Mouse (Mus musculus) embryo, embryonic 10 days (tissue): Measurements from ENCODE around the gene Lgr4.

Experiments
- DNase-seq: peaks from one replicate; pipeline ENCODE4 v3.0.0-alpha.2; 2015; ENCODE audit warnings: low spot score

The Lgr4 gene

DNA sequence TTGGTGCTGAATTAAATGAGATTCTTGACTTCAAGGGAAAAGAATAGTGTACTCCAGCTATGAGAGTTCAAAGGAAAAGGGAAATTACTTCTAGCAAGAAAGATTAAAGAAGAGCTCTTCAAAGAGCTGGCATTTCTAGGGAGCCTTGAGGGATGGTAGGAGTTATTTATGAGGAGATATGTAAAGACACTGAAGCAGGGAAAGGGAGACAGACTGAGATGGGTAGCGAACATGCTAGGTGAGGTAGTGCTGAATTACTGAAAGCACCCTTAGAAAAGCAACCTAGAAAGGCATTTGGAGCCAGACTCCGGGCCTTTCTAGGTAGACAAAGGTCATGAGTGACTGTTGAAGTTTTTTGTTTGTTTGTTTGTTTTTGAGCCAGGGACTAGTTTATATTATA, 58.7 kb downstream of the Lgr4 start:
- DNase-seq: no peak

DNA sequence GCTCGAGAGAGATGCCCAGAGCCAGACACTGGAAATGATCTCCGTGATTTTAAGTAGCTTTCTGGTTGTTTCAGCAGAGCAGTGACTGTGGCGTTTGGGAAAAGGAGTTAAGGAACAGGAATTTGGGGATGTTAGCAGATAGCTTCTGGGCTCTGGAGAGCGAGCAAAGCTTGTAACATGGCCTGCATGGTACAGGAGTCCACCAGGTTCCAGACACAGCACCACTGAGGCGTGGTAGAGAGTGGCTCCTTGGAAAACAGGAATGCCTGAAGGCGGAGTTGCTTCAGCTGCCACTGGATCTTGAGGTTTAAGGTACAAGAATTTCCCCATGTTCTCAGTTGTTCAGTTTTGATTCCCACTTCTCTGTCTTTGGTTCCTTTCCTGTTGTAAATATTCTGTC, 59.9 kb downstream of the Lgr4 start:
- DNase-seq: no peak

DNA sequence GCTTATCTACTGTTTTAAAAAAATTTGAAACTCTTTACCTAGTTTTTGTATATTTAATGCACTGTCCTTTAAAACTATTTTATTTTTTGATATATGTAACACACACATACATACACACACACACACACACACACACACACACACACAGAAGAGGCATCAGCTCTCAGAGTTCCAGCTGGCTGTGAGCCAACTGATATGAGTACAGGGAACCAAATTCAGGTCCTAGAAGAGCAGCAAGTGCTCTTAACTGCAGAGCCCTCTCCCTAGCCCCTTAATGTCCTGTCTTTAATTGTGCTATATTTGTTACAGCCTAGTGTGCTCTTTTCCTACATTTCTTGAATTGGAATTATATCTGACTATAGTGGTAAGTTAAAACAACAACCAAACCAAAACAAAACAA, 61.8 kb downstream of the Lgr4 start:
- no peak for DNase-seq

DNA sequence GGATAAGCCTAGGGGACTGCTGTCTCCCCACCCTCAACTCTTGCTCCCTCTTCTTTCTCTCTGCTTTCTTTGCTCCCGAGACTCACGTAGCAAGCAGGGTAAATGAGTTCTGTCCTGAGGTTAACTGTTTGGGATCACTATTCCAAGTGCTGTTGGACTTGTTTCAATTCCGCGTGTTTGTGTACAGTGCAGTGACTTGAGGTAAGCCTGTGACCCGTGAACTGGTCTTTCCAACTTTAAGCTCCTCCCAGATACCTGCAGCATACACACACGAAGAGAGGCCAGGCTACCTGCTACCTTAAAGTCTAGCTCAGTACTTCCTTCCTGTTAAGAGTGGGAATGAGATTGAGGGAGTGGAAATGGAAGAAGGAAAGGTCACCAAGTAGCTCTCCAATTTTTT, 66.0 kb downstream of the Lgr4 start:
- DNase-seq: no peak

DNA sequence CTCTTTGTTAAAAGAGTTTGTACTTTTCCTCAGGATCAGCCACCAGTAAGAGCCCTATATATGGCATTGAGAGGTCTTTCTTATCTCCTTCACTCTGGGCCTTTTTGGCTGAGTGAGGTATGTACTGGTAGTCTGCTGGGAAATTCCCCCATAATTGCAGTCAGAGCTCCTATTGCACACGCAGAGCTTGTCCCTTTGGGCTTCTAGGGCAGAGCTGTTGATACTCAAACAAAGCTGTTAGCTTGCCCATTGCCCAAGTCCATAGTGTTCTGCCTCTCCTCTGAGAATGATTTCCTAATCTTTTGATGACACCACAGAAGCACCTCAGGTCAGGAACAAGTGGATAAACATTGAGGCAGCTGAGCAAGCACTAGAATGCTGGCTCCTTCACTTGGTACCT, 67.5 kb downstream of the Lgr4 start:
- DNase-seq: no peak

DNA sequence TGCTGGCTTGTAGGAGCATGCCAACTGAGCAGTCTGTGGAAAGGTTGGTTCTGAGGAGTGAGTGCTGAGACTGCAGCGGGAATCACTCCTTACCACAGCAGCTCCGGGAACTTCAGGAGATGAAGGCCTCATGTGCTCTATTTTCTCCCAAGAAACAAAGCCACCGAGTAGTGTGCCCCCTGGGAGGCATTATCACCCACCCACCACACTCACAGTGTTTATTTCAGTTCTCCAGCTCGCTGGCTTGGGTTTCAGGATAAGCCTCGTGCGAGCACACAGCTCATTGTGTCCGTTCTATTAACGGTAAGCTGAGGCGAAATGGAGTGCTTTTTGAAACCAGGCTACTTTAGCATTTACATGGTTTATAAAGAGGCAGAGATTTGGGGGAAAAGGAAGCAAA, 68.1 kb downstream of the Lgr4 start:
- DNase-seq: no peak

DNA sequence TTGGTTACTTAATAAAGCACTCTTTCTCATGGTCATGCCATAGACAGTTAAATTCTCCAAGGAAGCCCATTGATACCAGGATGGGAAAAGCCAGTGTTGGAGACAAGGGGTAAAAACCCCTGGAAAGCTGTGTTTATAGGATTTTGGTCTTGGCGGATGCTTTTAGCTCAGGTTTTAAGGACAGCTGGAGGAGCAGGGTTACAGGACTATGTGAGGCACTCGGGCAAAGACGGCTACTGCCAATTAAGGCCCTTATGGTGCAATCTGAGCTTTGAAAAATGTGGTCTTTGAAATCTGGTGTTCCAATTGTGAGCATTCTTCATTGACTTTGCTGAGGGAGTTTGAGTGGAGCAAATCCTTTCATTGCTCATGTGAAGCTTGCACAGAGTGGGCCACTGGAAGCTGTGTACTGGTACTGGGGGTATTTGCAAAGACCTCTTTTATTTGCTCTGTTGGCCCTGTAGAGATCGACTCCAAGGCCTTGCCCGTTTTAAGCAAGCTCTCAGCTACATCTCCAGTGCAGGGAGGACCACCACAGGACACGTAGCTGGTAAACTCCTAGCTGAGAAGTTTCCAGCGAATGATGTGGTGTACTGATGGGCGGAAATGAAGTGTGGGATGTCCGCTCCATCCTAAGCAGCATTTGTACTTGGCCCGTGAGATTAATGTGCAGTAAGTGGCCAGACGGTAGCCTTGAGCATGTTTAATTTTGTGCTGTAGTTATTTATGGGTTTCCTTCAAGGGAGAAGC, 68.8 kb downstream of the Lgr4 start:
- no peak for DNase-seq

DNA sequence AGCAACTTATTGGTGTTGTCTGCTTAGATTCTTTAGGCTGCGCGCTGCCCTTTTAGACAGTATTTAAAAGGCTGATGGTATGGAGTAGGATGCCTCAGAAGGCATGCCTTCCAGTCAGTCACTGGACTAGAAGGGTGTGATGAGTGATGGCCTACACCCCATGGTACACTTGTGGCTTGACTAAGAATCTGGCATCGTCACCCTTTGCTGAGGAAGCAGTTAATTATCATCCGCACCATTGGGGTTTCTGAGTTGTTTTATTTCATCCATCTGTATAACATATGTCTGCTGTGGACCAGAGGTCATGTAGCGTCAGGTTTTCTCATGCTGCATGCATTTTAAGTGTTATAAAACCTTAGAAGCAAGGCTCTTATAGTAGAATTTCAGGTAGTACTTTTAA, 70.5 kb downstream of the Lgr4 start:
- peak; percentile 50 for DNase-seq

DNA sequence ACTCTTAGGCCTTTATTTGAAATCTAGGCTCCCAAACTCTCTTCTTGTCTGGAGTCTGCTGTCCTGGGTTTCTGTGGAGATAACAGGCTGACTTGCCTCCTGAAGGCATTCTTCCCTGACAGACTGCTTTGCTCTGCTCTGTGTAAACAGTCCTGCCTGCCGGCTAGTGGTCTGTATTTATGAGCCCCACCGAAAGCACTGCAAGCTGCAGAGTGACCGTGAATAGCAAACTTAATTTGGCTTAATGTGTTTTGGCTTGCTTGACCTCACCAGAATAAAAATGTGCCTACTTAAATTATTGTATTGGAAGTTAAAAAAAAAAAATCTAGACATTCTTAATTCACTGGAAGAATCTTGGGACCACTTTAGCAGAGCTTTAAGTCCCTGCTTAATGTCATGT, 71.7 kb downstream of the Lgr4 start:
- DNase-seq: peak; percentile 85

DNA sequence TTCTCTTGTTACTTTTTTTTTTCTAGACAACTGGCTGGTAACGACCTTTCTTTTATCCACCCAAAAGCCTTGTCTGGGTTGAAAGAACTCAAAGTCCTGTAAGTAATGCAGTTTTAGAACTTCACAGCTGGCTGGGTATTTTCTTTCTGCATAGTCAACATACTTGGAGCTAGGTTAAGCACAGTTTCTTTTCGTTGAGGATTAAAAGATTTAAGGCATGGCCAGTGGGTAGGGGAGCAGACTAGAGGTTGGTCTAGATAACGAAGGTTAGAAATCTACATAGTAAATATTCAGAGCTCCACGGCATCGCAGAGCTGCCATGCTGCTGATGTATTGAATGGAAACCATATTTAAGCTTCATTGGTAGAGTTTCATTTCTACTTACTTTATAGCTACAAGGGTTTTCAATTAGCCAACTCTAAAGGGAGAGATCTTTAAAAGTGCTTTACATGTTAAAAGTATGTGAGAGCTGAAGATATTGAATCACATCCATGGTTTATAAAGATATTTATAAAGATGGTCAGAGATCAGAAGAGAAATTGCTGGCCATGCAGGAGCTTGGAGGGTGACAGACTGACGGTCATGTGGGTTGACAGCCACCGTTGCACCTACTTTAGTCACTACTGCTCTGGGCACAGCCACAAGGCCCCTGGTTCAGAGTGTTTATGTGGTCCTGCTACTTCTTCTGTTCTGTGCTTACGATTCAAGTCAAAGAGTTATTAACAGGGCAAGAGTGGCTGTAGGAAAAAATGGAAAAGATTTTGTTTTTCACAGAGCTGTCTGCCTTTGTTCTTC, 72.4 kb downstream of the Lgr4 start:
- no peak for DNase-seq

DNA sequence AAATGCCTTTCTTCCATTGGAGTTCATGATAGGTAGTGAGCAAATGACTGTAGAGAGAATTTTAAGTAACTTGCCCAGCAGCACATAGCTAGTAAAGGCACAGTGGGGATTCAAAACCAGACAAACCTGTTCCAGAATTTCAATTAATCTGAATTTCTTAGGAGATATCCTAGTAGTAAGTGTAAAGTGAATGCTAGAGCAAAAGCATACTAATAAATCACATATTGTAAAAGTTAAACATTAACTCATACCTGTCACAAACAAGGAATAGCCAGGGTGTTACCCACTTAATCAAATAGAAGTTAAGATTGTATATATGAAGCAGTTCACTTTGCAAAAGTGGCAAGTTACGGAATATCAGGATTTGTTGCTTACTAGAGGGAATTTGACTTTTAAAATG, 74.3 kb downstream of the Lgr4 start:
- no peak for DNase-seq

DNA sequence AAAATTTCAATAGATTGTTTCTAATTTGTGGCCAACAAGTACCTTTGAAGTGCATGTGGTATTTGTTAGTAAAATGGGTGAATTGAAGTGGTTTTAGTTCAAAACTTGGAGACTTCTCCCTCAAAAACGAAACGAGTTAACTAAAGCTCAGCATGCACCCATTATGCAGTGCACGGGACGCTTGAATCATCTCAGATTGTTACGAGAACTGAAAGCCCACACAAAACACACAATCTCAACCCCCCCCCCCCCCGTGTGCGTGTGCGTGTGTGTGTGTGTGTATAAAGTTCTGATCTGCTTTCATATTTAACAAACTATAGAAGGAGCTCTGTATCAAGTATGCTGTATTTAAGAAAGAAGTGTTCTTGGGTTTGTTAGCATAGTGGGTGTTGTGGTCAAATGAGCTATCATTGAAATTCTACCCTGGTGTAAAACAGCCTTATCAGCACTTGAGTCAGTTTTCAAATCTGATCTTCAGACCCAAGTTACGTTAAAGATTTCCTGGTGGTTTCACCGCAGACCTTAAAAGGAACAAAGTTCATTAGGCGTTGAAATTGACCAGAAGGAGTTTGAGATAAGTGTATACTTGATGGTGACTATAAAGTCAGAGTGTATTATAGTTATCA, 75.1 kb downstream of the Lgr4 start:
- DNase-seq: no peak

DNA sequence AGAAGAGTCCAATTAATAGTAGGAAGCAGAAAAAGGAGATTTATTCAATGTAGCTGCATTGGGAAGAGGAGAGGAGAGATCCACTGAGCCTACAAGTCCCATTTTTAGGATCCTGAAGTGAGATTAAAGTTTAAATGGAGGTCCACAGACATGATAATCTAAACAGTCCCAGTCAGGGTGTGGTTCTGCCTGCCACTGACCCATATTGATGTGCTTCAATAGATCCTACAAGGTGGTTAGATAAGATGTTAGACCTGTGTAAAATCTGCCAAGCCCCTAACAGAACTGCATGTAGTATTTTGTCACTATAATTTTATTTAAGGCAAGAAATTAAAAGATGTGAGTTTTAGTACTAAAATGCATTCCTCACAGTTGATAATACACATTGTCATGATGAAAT, 76.0 kb downstream of the Lgr4 start:
- DNase-seq: no peak

DNA sequence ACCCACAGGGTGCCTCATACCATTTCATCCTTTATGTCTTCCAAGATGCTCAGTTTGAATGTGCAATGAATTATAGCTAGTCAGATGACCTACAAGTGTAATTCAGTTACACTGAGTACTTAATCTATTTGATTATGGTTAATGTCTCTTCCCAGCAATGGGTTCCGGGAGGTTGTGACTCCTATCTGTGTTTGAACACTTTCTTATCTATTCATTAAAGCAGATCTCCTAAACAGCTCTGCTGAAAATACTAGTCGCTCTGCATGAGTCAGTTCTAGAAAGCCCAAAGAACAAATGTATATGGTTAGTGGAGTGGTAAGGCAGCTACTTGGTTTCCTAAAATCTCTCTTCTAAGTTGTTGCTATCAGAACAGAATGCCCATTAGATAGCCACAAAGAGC, 77.6 kb downstream of the Lgr4 start:
- no peak for DNase-seq

DNA sequence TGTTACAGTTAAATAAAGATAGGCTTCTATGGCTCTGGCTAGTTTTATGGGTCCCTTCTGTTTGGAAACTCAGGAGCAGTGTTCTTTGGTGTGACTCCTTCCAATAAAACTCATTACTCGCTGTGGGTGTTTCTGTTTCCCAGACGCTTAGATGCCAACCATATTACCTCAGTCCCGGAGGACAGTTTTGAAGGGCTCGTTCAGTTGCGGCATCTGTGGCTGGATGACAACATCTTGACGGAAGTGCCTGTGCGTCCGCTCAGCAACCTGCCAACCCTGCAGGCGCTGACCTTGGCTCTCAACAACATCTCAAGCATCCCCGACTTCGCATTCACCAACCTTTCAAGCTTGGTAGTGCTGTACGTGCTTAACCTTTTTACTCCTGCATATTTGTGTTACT, 79.0 kb downstream of the Lgr4 start:
- DNase-seq: no peak

DNA sequence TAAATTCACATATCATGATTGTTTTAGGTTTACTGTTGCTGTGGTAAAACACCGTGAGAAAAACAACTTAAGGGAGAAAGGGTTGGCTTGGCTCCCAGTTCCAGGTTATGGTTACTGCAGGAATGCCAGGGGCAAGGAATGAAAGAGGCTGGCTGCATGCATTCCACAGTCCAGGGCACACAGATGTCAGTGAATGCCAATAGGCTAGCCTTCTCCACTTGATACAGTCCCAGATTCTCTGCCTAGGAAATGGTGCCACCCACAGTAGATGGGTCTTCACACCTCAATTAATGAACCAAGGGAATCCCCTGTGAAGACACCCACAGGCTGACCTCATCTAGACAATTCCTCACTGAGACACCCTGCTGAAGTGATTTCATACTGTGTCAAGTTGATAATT, 87.2 kb downstream of the Lgr4 start:
- DNase-seq: no peak

DNA sequence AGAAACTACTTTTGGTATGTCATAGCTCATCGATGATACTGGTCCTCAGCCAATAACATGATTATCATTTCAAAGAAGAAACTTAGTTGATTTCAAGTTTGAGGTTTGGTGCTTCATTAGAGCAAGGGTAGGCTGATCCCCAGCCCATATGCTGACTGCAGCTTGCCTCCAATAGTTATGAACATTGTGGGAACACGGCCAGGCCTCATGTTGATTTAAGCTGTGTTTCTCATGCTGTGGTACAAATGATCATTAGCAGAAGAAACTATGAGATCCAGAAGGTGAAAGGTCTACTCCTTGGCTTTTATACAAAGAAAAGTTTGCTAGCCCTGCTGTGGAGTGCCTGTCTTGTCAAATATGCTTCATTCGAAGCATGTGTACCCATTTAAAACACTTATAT, 87.7 kb downstream of the Lgr4 start:
- no peak for DNase-seq

DNA sequence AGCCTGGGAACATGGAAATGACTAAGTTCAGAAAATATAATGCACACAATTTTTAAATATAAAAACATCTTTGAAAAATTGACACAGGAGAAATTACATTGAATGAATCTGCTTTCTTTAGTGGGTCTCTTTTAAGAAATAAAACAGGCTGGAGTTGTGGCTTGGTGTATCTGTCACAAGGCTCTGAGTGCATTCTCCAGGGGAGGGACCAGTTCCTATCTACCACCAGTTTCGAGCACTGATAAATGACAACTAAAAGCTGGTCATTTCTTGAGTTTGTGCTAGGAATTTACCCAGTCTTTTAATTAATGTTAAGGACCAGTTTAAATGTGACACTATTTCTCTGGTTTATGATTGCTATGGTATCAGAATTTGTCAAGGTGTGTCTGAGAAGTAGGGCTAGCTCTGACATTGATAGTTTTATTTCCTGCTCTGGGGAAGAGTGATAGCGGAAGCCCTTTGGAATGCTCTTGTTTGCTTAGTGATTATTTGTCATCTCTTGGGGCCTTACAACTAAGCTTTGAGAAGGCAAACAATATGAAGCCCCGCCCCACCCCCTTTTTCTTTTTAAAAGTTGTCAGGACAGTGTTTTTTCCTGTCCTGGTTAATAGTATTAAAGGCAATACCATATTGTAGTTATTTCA, 88.3 kb downstream of the Lgr4 start:
- no peak for DNase-seq

DNA sequence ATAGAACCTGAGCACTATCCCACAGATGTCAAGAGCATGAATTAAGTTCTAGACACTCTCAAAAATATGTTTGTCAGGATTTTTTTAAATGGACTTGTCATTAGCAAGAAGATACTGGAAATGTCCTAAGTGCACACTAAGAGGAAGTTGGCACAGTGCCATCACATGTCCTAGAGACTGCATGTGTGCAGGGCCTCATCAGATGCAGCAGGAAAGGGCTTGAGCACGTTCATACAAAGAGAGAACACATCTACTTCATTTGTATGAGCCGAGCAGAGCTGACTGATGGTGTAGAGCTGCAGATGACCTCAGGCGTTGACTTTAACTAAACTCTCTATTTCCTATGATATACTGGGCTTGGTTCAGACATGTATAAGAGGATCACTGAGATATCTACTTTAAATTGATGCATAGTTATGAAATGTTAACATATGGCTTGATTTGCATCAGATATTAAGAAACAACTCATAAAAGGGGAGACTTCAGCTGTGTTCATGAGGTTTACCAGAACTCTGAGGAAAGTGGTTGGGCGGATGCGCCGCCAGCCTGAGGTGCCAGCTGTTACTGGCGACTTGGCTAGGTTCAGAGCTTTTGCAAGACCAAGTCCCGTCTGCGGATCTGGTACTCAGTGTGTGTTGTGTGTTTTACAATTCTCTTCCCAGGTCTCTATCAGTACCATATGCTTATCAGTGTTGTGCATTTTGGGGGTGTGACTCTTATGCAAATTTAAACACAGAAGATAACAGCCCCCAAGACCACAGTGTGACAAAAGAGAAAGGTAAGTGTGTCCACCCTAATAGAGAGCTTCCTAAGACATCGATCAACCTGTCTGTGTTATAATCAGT, 90.2 kb downstream of the Lgr4 start:
- no peak for DNase-seq

DNA sequence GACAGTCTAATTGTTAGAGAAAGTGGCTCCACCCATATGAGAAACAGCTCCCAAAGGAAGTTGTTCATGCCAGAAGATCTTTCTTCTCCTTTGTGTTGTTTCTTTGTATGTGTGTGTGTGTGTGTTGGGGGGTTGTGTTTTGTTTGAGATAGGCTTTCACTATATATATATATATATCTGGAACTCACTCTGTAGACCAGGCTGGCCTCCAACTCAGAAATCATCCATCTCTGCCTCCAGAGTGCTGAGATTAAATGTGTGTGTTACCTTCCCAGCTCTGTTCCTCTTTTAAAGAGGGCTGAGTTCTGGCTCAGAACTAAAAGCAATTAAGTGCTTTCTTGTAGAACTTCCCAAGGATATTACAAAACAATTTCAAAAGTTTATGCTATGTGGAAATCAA, 92.0 kb downstream of the Lgr4 start:
- no peak for DNase-seq

DNA sequence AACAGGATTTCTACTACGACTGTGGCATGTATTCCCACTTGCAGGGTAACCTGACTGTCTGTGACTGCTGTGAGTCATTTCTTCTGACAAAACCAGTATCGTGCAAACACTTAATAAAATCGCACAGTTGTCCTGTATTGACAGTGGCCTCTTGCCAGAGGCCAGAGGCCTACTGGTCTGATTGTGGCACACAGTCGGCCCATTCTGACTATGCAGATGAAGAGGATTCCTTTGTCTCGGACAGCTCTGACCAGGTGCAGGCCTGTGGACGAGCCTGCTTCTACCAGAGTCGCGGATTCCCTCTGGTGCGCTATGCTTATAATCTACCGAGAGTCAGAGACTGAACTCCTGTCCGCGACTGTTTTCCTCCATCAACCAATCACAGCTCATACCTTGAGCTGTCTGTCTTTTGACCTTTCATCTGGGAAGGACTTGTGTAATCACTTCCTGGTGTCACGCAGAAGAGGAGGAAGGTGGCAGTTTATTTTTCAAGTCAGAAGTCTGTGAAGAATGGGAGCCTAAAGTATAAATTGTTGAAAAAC, 94.8 kb downstream of the Lgr4 start:
- DNase-seq: no peak

DNA sequence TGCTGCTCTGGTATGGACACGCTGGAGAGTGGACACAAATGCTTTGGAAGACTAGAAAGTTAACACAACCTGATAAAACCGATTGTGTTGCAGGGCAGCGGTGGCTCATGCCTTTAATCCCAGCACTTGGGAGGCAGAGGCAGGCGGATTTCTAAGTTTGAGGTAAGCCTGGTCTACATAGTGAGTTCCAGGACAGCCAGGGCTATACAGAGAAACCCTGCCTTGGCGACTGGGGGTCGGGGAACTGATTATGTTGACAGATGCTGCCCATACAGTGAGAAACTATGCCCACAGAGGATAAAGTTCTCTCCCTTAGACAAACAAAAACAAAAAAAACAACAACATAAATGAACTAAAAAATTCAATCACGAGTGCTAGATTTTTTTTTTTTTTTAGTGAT, 99.6 kb downstream of the Lgr4 start:
- DNase-seq: no peak
